Mouse (Mus musculus): ENCODE measurements around the gene Naaladl2.
A peak's percentile ranks its signal among the peaks of the same experiment; 100 is the strongest.

The Naaladl2 gene

GRCm38 (mm10) chr3:25143555-25144311, at the start of gene Naaladl2:
Gene Naaladl2 (minus strand): TSS chr3:25144261.
- TF ChIP-seq POU5F1 (IDR thresholded peaks at IDR 0.05; ENCODE audit: borderline replicate concordance, low read length) = no peak
- no peak for TF ChIP-seq NANOG (IDR thresholded peaks at IDR 0.05; ENCODE audit: borderline replicate concordance, low read length)
- no peak for TF ChIP-seq CTCF (conservative IDR thresholded peaks at IDR 0.05; ENCODE audit: low read length)
- no peaks in the 10 kb centered on the region for H3K36me3 ChIP-seq (ENCODE audit: insufficient read depth, low read length)
- H3K9me3 ChIP-seq (ENCODE audit: low read length) = peaks cover 9% of the 10 kb centered on the region; the same call in 1 of the 2 replicates
- peaks cover 17% of the 10 kb centered on the region for H3K4me1 ChIP-seq (replicated peaks; ENCODE audit: low read depth, low read length)
- H3K27me3 ChIP-seq (ENCODE audit: insufficient read depth, low read length) = peaks cover 6% of the 10 kb centered on the region; the same call in 1 of the 2 replicates
- peak within 1 kb of the TSS; percentile 83 for H3K4me3 ChIP-seq (replicated peaks; ENCODE audit: low read length)

- no peaks in the 10 kb centered on the region for H3K36me3 ChIP-seq (ENCODE audit: insufficient read depth, low read length)
- H3K4me1 ChIP-seq (replicated peaks; ENCODE audit: low read depth, low read length) = no peaks in the 10 kb centered on the region
- TF ChIP-seq POU5F1 (IDR thresholded peaks at IDR 0.05; ENCODE audit: borderline replicate concordance, low read length) (no peak), CTCF (conservative IDR thresholded peaks at IDR 0.05; ENCODE audit: low read length) (no peak), NANOG (IDR thresholded peaks at IDR 0.05; ENCODE audit: borderline replicate concordance, low read length) (no peak)
Measured at GRCm38 (mm10) chr3:25151721-25152120, 7.7 kb upstream of the Naaladl2 start.

GRCm38 (mm10) chr3:25147271-25147670, 3.2 kb upstream of the Naaladl2 start:
- Histone ChIP-seq H3K4me3 (replicated peaks; ENCODE audit: low read length) (no peak overlapping the region), H3K36me3 (ENCODE audit: insufficient read depth, low read length) (no peaks in the 10 kb centered on the region), H3K4me1 (replicated peaks; ENCODE audit: low read depth, low read length) (peaks cover 17% of the 10 kb centered on the region), H3K27me3 (ENCODE audit: insufficient read depth, low read length) (peaks cover 6% of the 10 kb centered on the region; the same call in 1 of the 2 replicates), H3K9me3 (ENCODE audit: low read length) (peaks cover 41% of the 10 kb centered on the region)
- TF ChIP-seq POU5F1 (IDR thresholded peaks at IDR 0.05; ENCODE audit: borderline replicate concordance, low read length) (no peak), CTCF (conservative IDR thresholded peaks at IDR 0.05; ENCODE audit: low read length) (no peak), NANOG (IDR thresholded peaks at IDR 0.05; ENCODE audit: borderline replicate concordance, low read length) (no peak)

More at GRCm38 (mm10) chr3:25151721-25152120, 7.7 kb upstream of the Naaladl2 start:
- peaks cover 71% of the 10 kb centered on the region for H3K9me3 ChIP-seq (ENCODE audit: low read length)
- 0 out of 2 replicates have a peak overlapping the region, but pooled peaks have one; percentile 7 for H3K4me3 ChIP-seq (replicated peaks; ENCODE audit: low read length)
- H3K27me3 ChIP-seq (ENCODE audit: insufficient read depth, low read length) = no peaks in the 10 kb centered on the region

- TF ChIP-seq POU5F1 (IDR thresholded peaks at IDR 0.05; ENCODE audit: borderline replicate concordance, low read length) (no peak), NANOG (IDR thresholded peaks at IDR 0.05; ENCODE audit: borderline replicate concordance, low read length) (no peak), CTCF (conservative IDR thresholded peaks at IDR 0.05; ENCODE audit: low read length) (no peak)
- Histone ChIP-seq H3K4me3 (replicated peaks; ENCODE audit: low read length) (no peak overlapping the region), H3K27me3 (ENCODE audit: insufficient read depth, low read length) (peaks cover 6% of the 10 kb centered on the region; the same call in 1 of the 2 replicates), H3K9me3 (ENCODE audit: low read length) (peaks cover 23% of the 10 kb centered on the region), H3K36me3 (ENCODE audit: insufficient read depth, low read length) (no peaks in the 10 kb centered on the region), H3K4me1 (replicated peaks; ENCODE audit: low read depth, low read length) (peaks cover 17% of the 10 kb centered on the region)
Measured at GRCm38 (mm10) chr3:25144961-25145697, 1.1 kb upstream of the Naaladl2 start.

- peaks cover 17% of the 10 kb centered on the region for H3K4me1 ChIP-seq (replicated peaks; ENCODE audit: low read depth, low read length)
- TF ChIP-seq POU5F1 (IDR thresholded peaks at IDR 0.05; ENCODE audit: borderline replicate concordance, low read length) (no peak), CTCF (conservative IDR thresholded peaks at IDR 0.05; ENCODE audit: low read length) (no peak), NANOG (IDR thresholded peaks at IDR 0.05; ENCODE audit: borderline replicate concordance, low read length) (no peak)
- H3K36me3 ChIP-seq (ENCODE audit: insufficient read depth, low read length) = no peaks in the 10 kb centered on the region
- peaks cover 6% of the 10 kb centered on the region; the same call in 1 of the 2 replicates for H3K27me3 ChIP-seq (ENCODE audit: insufficient read depth, low read length)
- H3K4me3 ChIP-seq (replicated peaks; ENCODE audit: low read length) = peak overlapping the region; percentile 83
- H3K9me3 ChIP-seq (ENCODE audit: low read length) = peaks cover 6% of the 10 kb centered on the region; the same call in 1 of the 2 replicates
Measured at GRCm38 (mm10) chr3:25143111-25143510, 950 bp downstream of the Naaladl2 start.

GRCm38 (mm10) chr3:25131848-25132247, 12.2 kb downstream of the Naaladl2 start:
- Histone ChIP-seq H3K4me3 (replicated peaks; ENCODE audit: low read length) (no peak overlapping the region), H3K36me3 (ENCODE audit: insufficient read depth, low read length) (peaks cover 4% of the 10 kb centered on the region; the same call in 1 of the 2 replicates), H3K9me3 (ENCODE audit: low read length) (no peaks in the 10 kb centered on the region), H3K27me3 (ENCODE audit: insufficient read depth, low read length) (no peaks in the 10 kb centered on the region), H3K4me1 (replicated peaks; ENCODE audit: low read depth, low read length) (peaks cover 36% of the 10 kb centered on the region)
- TF ChIP-seq POU5F1 (IDR thresholded peaks at IDR 0.05; ENCODE audit: borderline replicate concordance, low read length) (no peak), NANOG (IDR thresholded peaks at IDR 0.05; ENCODE audit: borderline replicate concordance, low read length) (no peak), CTCF (conservative IDR thresholded peaks at IDR 0.05; ENCODE audit: low read length) (no peak)

- TF ChIP-seq NANOG (IDR thresholded peaks at IDR 0.05; ENCODE audit: borderline replicate concordance, low read length) = peak; percentile 49; the same call in 1 of the 2 replicates
- no peak for TF ChIP-seq CTCF (conservative IDR thresholded peaks at IDR 0.05; ENCODE audit: low read length)
- H3K27me3 ChIP-seq (ENCODE audit: insufficient read depth, low read length) = no peaks in the 10 kb centered on the region
- H3K36me3 ChIP-seq (ENCODE audit: insufficient read depth, low read length) = peaks cover 7% of the 10 kb centered on the region; the same call in 1 of the 2 replicates
- H3K9me3 ChIP-seq (ENCODE audit: low read length) = no peaks in the 10 kb centered on the region; the same call in 1 of the 2 replicates
- H3K4me1 ChIP-seq (replicated peaks; ENCODE audit: low read depth, low read length) = peaks cover 52% of the 10 kb centered on the region
- no peak overlapping the region for H3K4me3 ChIP-seq (replicated peaks; ENCODE audit: low read length)
Measured at GRCm38 (mm10) chr3:25127864-25128263, 16.2 kb downstream of the Naaladl2 start.
